Mouse (Mus musculus) kidney, adult 2 months (tissue): ENCODE measurements around the gene Chrnd. TPM values are rescaled to one million over a fixed set of nuclear protein-coding genes. Genes with fewer than 3 reads are reported as not detected.

ENCODE experiments used
- DNase-seq: peaks from one replicate; pipeline ENCODE4 v3.0.0; 2021
- H3K27ac ChIP-seq: fragments of 200-500 bp; 2 replicates; pipeline ENCODE4 v1.5.1; 2012; ENCODE audit warnings: low read depth, low read length, control low read depth, inconsistent platforms; ENCODE audit not compliant: insufficient read depth
- H3K27me3 ChIP-seq: fragments of 200-500 bp; replicated peaks from 2 replicates; pipeline ENCODE4 v1.6.1; 2012; ENCODE audit warnings: mild to moderate bottlenecking, moderate library complexity, low read length, inconsistent platforms; ENCODE audit not compliant: control insufficient read depth, insufficient read depth
- H3K36me3 ChIP-seq: fragments of 200-500 bp; 2 replicates; pipeline ENCODE4 v1.6.1; 2012; ENCODE audit warnings: mild to moderate bottlenecking, moderate library complexity, low read length, inconsistent platforms; ENCODE audit not compliant: control insufficient read depth, insufficient read depth
- H3K4me1 ChIP-seq: fragments of 200-500 bp; 2 replicates; pipeline ENCODE4 v1.6.1; 2011; ENCODE audit warnings: low read length; ENCODE audit not compliant: control insufficient read depth, insufficient read depth
- H3K4me3 ChIP-seq: fragments of 200-500 bp; 2 replicates; pipeline ENCODE4 v1.5.1; 2011; ENCODE audit warnings: mild to moderate bottlenecking, low read depth, low read length, control low read depth; ENCODE audit not compliant: insufficient read depth
- CTCF ChIP-seq: fragments of 200-500 bp; conservative IDR thresholded peaks from 2 replicates; pipeline ENCODE4 v1.5.1; 2011; ENCODE audit warnings: low read depth, mild to moderate bottlenecking, control low read depth, low read length, moderate library complexity, mixed read lengths; ENCODE audit not compliant: insufficient read depth, insufficient read length
- POLR2A ChIP-seq: fragments of 200-500 bp; IDR thresholded peaks from one replicate; pipeline ENCODE4 v1.6.1; 2011; ENCODE audit warnings: low read depth, low read length, control low read depth
- WGBS: fragments of 180-500 bp; shearing (Covaris S2); methylation state at CpG from one replicate; pipeline ENCODE4 v1.1.7; 2018; 5-methylcytosine and 5-hydroxymethylcytosine counted together
- polyA plus RNA-seq: library from polyadenylated mRNA; depleted of rRNA; stranded (reverse); fragments of >200 nt; gene quantifications from 2 replicates; pipeline ENCODE4 v1.2.3, GENCODE M21; 2012

Chrnd gene
- polyA plus RNA-seq, 1 experiment: not detected

DNA sequence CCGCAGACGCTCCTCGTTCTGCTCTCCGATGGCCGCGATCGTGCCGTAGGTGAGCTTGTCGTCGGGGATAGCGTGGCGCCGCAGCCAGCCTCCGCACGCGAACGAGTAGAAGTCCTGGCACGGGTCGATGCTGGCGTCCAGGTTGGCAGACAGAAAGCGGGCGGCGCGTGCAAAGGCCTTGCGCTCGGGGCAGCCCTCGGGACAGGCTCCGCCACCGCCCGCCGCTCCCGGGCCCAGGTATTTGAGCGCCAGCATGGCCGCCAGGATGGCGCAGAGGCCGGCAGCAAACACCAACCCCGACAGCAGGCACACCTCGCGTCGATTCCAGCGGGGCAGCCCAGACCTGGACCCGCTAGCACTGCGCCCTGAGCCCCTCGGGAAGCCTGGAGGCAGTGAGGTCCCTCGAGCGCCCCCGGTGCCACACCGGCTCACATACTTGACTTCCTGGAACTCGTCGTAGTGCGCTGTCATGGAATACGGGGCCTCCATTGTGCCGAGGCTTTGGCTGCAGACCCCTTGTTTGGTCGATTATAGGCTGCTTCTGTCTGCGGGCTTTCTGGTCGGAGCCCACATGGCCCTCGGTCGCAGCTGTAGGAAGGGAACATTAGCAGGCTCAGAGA lies 35.8 kb upstream of the Chrnd start:
- Histone ChIP-seq H3K4me1 (no peaks in the 10 kb centered on the region), H3K36me3 (no peaks in the 10 kb centered on the region), H3K27me3 (peaks cover 5% of the 10 kb centered on the region), H3K4me3 (0 out of 2 replicates have a peak overlapping the region, but pooled peaks have one; percentile 7), H3K27ac (no peak overlapping the region)
- WGBS: 2% methylated on average over 58 of the region's 58 CpGs
- DNase-seq: no peak
- TF ChIP-seq POLR2A: no peak
- no peak for TF ChIP-seq CTCF

DNA sequence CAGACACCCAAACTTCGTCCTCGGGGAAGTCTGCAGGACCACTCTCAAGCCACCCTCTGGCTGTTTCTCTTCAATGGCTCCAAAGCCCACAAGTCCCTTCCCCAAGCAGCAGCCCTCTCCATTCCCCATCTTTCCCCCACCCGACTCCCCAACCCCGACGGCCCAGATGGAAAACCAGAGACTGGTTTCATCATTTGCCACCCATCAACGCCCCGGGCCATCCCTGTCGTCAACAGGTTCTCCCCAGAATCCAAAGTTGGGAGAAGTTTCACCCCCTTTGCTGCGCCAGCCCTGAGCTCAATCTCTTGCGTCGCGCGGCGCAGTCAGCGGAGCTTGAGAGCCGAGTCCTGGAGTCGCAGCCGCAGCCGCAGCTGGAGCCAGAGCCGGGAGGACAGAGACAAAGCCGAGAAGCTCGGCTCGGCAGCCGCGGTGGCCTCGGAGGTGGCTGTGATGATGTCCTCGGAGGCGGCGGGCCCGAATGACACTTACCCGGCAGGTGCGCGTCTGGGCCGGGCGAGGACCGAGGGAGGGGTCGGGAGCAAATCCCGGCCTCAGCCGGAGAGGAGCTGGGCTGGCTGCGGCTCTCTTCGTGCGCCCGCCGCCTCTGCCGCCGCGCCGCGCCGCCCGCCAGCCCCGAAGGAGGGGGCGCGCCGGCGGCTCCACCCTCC lies 34.7 kb upstream of the Chrnd start:
- no peak for DNase-seq
- Histone ChIP-seq H3K36me3 (no peaks in the 10 kb centered on the region), H3K27me3 (peaks cover 5% of the 10 kb centered on the region), H3K4me1 (no peaks in the 10 kb centered on the region), H3K27ac (no peak overlapping the region), H3K4me3 (no peak overlapping the region)
- TF ChIP-seq POLR2A: no peak
- no peak for TF ChIP-seq CTCF
- WGBS: 1% methylated on average over 51 of the region's 56 CpGs

DNA sequence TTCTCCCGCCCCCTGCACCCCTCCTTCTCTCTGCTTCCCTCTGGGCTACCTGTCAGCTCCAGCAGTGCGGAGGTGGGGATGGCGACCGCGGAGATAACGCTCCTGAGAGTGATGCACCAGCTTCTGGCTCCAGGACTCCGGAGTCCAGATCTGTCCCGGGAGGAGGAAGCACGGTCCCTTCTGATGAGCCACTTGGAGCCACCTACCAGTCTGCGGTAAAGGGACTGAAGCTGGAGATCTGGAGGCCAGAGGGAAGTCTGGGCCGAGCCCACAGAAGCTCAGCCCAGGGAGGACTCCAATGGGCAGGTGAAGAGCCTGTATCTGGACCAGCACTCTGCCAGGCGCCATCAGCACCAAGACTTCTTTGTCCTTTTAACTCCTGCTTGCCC lies 34.2 kb upstream of the Chrnd start, which contains the start of gene Ecel1:
Gene Ecel1, minus strand, starts transcription at position 323 of the 389 bp plus-strand sequence.
- no peak within 1 kb of the TSS for H3K27ac ChIP-seq
- no peak for DNase-seq
- peaks cover 5% of the 10 kb centered on the region for H3K27me3 ChIP-seq
- no peaks in the 10 kb centered on the region for H3K4me1 ChIP-seq
- H3K4me3 ChIP-seq: no peak within 1 kb of the TSS
- TF ChIP-seq CTCF (no peak), POLR2A (no peak)
- WGBS: 3% methylated on average over 12 of the region's 12 CpGs
- H3K36me3 ChIP-seq: no peaks in the 10 kb centered on the region

GRCm38 (mm10) chr1:87159396-87159795 lies 31.0 kb upstream of the Chrnd start:
- Histone ChIP-seq H3K27ac (no peak overlapping the region), H3K4me3 (no peak overlapping the region), H3K36me3 (no peaks in the 10 kb centered on the region), H3K4me1 (no peaks in the 10 kb centered on the region), H3K27me3 (peaks cover 4% of the 10 kb centered on the region)
- 76% methylated on average over 3 of the region's 3 CpGs for WGBS
- TF ChIP-seq CTCF: no peak
- no peak for DNase-seq

DNA sequence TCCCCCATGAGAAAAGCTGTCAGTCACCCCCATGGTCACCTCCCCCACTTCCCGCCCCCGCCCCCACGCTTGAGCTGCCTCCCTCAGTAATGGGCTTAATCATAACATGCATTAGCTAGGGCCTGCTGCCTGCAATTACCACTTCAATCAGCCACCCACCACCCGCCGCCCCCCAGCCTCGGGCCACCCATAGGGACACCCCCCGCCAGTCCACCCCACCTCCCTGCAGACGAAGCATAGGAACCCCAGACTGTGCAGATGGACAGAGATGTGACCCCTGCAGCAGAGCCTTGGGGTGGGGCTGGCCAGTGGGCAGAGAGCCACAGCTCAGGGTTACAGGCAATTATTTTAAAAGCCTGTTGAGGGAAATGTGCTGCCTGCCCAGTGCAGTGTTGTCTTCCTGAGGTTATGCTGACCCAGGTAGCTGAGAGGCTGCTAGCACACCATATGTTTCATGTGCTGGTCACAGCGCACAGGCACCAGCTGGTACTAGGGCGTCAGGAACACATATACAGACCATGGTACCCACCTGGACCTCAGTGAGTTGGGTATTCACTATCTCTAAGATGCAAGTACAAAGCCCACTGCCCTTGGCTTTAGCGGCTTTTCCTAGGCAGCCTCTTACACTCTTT lies 26.1 kb upstream of the Chrnd start:
- WGBS: 40% methylated on average over 11 of the region's 11 CpGs
- TF ChIP-seq CTCF (no peak), POLR2A (no peak)
- no peak for DNase-seq
- Histone ChIP-seq H3K4me1 (no peaks in the 10 kb centered on the region), H3K4me3 (no peak overlapping the region), H3K27me3 (no peaks in the 10 kb centered on the region), H3K36me3 (no peaks in the 10 kb centered on the region), H3K27ac (no peak overlapping the region)

- WGBS: 43% methylated on average over 9 of the region's 9 CpGs
- no peak for DNase-seq
- Histone ChIP-seq H3K4me1 (no peaks in the 10 kb centered on the region), H3K36me3 (no peaks in the 10 kb centered on the region), H3K4me3 (no peak overlapping the region), H3K27ac (no peak overlapping the region), H3K27me3 (no peaks in the 10 kb centered on the region)
- no peak for TF ChIP-seq POLR2A
- TF ChIP-seq CTCF: no peak
Observed at GRCm38 (mm10) chr1:87164796-87165184, 25.6 kb upstream of the Chrnd start.

GRCm38 (mm10) chr1:87170458-87170857 lies 19.9 kb upstream of the Chrnd start:
- WGBS: 8% methylated on average over 19 of the region's 19 CpGs
- Histone ChIP-seq H3K27ac (no peak overlapping the region), H3K27me3 (no peaks in the 10 kb centered on the region), H3K4me1 (no peaks in the 10 kb centered on the region), H3K36me3 (no peaks in the 10 kb centered on the region), H3K4me3 (no peak overlapping the region)
- TF ChIP-seq CTCF: no peak
- TF ChIP-seq POLR2A: no peak
- no peak for DNase-seq
